Mouse (Mus musculus) heart, postnatal 0 days (tissue): ENCODE measurements around the gene Trim2. TPM values are rescaled to one million over a fixed set of nuclear protein-coding genes. Genes with fewer than 3 reads are reported as not detected.

Experiments
- ATAC-seq: fragments of 200-750 bp; cut with Nextera tagmentation; 2 replicates; pipeline ENCODE4 v1.8.0; 2017; ENCODE audit warnings: low read depth, moderate number of reproducible peaks, moderate library complexity; ENCODE audit not compliant: insufficient read depth
- DNase-seq: peaks from one replicate; pipeline ENCODE4 v3.0.0-alpha.2; 2016; ENCODE audit warnings: low spot score
- H3K27ac ChIP-seq: fragments of 300-500 bp; sonication (generic); 2 replicates; pipeline ENCODE4 v1.5.1; 2014; ENCODE audit warnings: low read depth, mild to moderate bottlenecking
- H3K27me3 ChIP-seq: fragments of 300-500 bp; sonication (generic); 2 replicates; pipeline ENCODE4 v1.6.1; 2014; ENCODE audit warnings: low read length, mixed read lengths; ENCODE audit not compliant: control insufficient read depth, insufficient read depth
- H3K36me3 ChIP-seq: fragments of 300-500 bp; sonication (generic); replicated peaks from 2 replicates; pipeline ENCODE4 v1.6.1; 2014; ENCODE audit warnings: low read length, mixed read lengths; ENCODE audit not compliant: control insufficient read depth, insufficient read depth
- H3K4me1 ChIP-seq: fragments of 300-500 bp; sonication (generic); 2 replicates; pipeline ENCODE4 v1.6.1; 2014; ENCODE audit warnings: antibody characterized with exemption; ENCODE audit not compliant: control insufficient read depth, insufficient read depth
- H3K4me2 ChIP-seq: fragments of 300-500 bp; sonication (generic); 2 replicates; pipeline ENCODE4 v1.6.1; 2014; ENCODE audit warnings: low read depth, mild to moderate bottlenecking, low read length, moderate library complexity
- H3K4me3 ChIP-seq: fragments of 300-500 bp; sonication (generic); 2 replicates; pipeline ENCODE4 v1.5.1; 2014; ENCODE audit warnings: low read depth, low read length
- H3K9ac ChIP-seq: fragments of 300-500 bp; sonication (generic); replicated peaks from 2 replicates; pipeline ENCODE4 v1.6.1; 2014; ENCODE audit warnings: low read depth, low read length, mixed read lengths
- H3K9me3 ChIP-seq: fragments of 300-500 bp; sonication (generic); replicated peaks from 2 replicates; pipeline ENCODE4 v1.6.1; 2016; ENCODE audit warnings: low read length; ENCODE audit not compliant: control insufficient read depth
- CTCF ChIP-seq: IDR thresholded peaks from 2 replicates; pipeline ENCODE4 v1.5.1; 2016; ENCODE audit warnings: antibody characterized with exemption, control low read depth, low read depth
- EP300 ChIP-seq: IDR thresholded peaks from 2 replicates; pipeline ENCODE4 v1.6.1; 2016; ENCODE audit warnings: antibody characterized with exemption, low read depth
- WGBS: fragments of 180-500 bp; shearing (Covaris S2); extraction: QIAGEN DNeasy Blood & Tissue Kit; methylation state at CpG from one replicate; pipeline ENCODE4 v1.1.7; 2014; 5-methylcytosine and 5-hydroxymethylcytosine counted together
- polyA plus RNA-seq: library from polyadenylated mRNA; unstranded; fragments of >200 nt; fragmentation: Nextera tagmentation; extraction: Ambion mirVana; gene quantifications from 2 replicates; pipeline ENCODE4 v1.2.1, GENCODE M21; 2015
- total RNA-seq: library from RNA; depleted of rRNA; stranded (reverse); fragments of >200 nt; gene quantifications from 2 replicates; pipeline ENCODE4 v1.2.3, GENCODE M21; 2014; ENCODE audit warnings: low replicate concordance

The Trim2 gene
- total and polyA plus RNA-seq, 2 experiments from 2014 or later = 6.0 to 6.1 TPM

DNA sequence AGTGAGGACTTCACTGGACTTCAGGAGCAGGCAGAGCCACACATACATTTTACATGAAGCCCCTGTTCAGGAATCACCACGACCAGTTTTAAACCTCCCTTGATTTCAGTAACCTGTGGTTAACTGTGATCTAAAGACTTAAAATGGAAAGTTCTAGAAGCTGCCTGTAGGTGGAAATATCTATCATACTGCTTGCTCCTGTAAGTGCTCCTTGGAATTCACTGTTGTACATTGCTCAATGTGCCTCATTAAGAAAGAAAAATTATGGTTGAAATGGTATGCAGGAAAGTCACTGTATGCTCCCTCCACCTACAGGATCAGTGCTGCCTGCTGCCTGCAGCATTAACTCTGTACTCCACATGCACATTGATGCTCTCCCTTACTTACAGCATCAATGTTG is 41.6 kb downstream of the Trim2 start:
- 75% methylated on average over 1 of the region's 1 CpGs for WGBS

DNA sequence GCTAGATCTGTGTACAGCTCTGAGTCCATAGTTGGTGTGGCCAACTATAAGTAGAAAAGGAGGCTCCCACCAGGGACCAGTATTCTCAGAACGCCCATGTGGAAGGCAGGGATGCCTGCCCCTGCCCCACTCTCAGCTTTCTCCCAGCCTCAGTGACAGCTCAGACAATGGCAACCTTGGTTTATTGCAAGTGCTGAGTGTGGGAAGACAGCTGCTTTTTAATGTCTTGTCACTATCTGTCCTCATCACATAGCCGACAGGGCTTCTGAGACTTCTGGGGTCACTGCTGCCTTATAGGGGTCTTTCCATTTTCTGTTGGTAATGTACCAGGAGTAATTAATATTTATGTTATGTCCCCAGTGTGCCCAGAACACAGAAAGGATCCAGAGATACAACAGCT is 42.3 kb downstream of the Trim2 start:
- no peaks in the 10 kb centered on the region for H3K4me1 ChIP-seq
- H3K27me3 ChIP-seq = 0 out of 2 replicates have a peak, but pooled peaks cover 3% of the 10 kb centered on the region
- TF ChIP-seq CTCF (no peak), EP300 (no peak)
- ATAC-seq = no peak
- no peak for DNase-seq
- WGBS = 67% methylated on average over 2 of the region's 2 CpGs
- H3K4me2 ChIP-seq = no peak overlapping the region
- H3K9ac ChIP-seq = no peak overlapping the region
- no peak overlapping the region for H3K4me3 ChIP-seq
- H3K9me3 ChIP-seq = no peaks in the 10 kb centered on the region
- H3K36me3 ChIP-seq = no peaks in the 10 kb centered on the region
- no peak overlapping the region for H3K27ac ChIP-seq

More for the DNA sequence above, 41.6 kb downstream of the Trim2 start:
- Histone ChIP-seq H3K4me1 (no peaks in the 10 kb centered on the region), H3K27ac (no peak overlapping the region), H3K9ac (no peak overlapping the region), H3K9me3 (no peaks in the 10 kb centered on the region), H3K27me3 (0 out of 2 replicates have a peak, but pooled peaks cover 3% of the 10 kb centered on the region), H3K36me3 (no peaks in the 10 kb centered on the region), H3K4me3 (no peak overlapping the region), H3K4me2 (no peak overlapping the region)
- TF ChIP-seq EP300 (no peak), CTCF (no peak)
- DNase-seq = no peak
- no peak for ATAC-seq

DNA sequence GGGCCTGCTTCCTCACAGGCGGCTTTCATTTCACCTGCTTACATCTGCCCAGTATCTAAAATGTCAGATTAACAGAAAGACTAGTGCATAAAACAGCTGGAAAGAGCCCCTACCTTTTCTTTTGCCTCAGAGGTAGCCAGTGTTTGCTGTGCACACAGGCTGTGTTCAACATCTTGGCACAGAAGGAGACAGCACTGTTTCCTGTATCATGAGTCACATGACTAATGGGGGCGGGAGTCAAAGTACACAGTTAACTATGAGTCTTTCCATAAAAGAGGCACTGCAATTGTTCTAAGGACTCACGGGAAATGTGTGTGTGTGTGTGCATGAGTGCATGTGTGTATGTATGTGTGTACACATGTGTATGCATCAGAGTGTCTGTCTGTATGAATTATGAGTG is 43.9 kb downstream of the Trim2 start:
- DNase-seq = no peak
- Histone ChIP-seq H3K9ac (no peak overlapping the region), H3K27ac (no peak overlapping the region), H3K36me3 (no peaks in the 10 kb centered on the region), H3K4me1 (peaks cover 4% of the 10 kb centered on the region; the same call in 1 of the 2 replicates), H3K9me3 (no peaks in the 10 kb centered on the region), H3K4me2 (no peak overlapping the region), H3K4me3 (no peak overlapping the region), H3K27me3 (peaks cover 6% of the 10 kb centered on the region; the same call in 1 of the 2 replicates)
- ATAC-seq = no peak
- TF ChIP-seq CTCF = no peak
- TF ChIP-seq EP300 = no peak
- WGBS = 68% methylated on average over 3 of the region's 3 CpGs

DNA sequence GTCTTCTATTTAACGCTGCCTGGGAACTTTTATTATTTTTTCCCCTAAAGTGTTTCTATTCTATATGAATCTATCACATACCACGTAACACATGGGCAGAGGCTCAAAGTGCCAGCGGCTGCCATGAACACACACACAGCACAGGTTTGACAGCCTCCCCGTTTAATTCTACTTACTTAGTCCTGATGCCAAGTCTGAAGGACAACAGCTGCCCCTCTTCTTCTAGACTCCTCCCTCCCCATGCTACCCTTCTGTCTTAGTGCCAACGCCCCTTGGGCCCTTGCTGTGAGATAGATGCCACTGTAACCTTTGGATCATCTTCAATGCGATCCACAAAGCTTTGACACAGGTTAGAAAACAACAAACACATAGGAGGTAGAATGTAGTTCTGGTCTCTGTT is 44.8 kb downstream of the Trim2 start:
- Histone ChIP-seq H3K27me3 (peaks cover 6% of the 10 kb centered on the region; the same call in 1 of the 2 replicates), H3K4me2 (no peak overlapping the region), H3K4me3 (no peak overlapping the region), H3K9ac (no peak overlapping the region), H3K9me3 (no peaks in the 10 kb centered on the region), H3K27ac (no peak overlapping the region), H3K4me1 (peaks cover 4% of the 10 kb centered on the region; the same call in 1 of the 2 replicates), H3K36me3 (no peaks in the 10 kb centered on the region)
- TF ChIP-seq CTCF (no peak), EP300 (no peak)
- DNase-seq (no peak), ATAC-seq (no peak)
- WGBS = 88% methylated on average over 6 of the region's 6 CpGs

DNA sequence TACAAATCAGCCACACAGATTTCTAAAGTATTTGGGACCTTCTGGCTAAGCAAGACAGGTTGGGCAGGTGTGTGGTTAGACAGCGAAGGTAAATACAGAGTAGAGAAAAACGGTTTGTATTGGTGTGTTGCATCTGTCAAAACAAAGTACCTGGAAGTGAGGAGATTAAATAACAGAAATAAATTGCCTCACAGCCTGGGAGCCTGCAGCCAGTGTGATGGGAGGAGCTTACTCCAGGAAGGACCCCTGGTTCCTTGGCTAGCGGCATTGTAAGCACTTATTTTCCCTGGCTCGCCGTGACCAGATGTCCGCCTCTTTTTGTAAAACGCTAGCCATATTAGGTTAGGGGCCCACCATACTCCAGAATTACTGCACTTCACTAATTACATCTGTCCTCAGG is 45.8 kb downstream of the Trim2 start:
- H3K9ac ChIP-seq = no peak overlapping the region
- H3K9me3 ChIP-seq = no peaks in the 10 kb centered on the region
- no peak for DNase-seq
- no peak overlapping the region for H3K27ac ChIP-seq
- no peaks in the 10 kb centered on the region for H3K36me3 ChIP-seq
- peaks cover 6% of the 10 kb centered on the region; the same call in 1 of the 2 replicates for H3K27me3 ChIP-seq
- TF ChIP-seq CTCF (no peak), EP300 (no peak)
- no peak overlapping the region for H3K4me2 ChIP-seq
- 71% methylated on average over 7 of the region's 7 CpGs for WGBS
- H3K4me1 ChIP-seq = peaks cover 4% of the 10 kb centered on the region; the same call in 1 of the 2 replicates
- no peak for ATAC-seq
- no peak overlapping the region for H3K4me3 ChIP-seq

DNA sequence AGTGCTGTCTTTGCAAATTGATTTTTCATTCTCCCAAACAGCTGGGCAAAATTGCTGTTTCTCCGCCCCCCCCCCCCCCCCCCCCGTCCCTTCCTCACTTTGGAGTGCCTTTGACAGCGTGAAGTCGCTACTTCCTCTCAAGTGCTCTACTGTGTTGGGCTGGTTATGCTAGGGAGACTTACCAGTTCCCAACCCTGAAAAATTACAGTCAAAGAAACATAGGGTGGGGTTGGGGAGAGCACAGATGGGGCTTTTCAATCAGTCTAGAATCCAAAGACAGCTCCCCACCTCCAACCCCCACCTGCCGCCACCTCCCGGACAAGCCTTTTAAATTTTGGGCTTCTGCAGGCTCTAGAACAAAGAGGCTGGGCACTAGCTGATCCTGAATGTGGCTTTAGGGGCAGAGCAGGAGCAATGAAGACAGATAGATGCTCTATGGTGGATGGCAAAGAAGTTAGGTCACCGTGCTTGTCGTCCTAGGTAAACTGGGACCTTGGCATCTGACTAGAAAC is 46.6 kb downstream of the Trim2 start:
- peaks cover 4% of the 10 kb centered on the region; the same call in 1 of the 2 replicates for H3K4me1 ChIP-seq
- peak overlapping the region; percentile 80 for H3K4me3 ChIP-seq

More for the DNA sequence above, 46.6 kb downstream of the Trim2 start:
- Histone ChIP-seq H3K9ac (peak overlapping the region; percentile 83), H3K9me3 (no peaks in the 10 kb centered on the region), H3K27ac (0 out of 2 replicates have a peak overlapping the region, but pooled peaks have one; percentile 50), H3K36me3 (no peaks in the 10 kb centered on the region), H3K4me2 (peak overlapping the region; percentile 95), H3K27me3 (peaks cover 3% of the 10 kb centered on the region; the same call in 1 of the 2 replicates)
- no peak for DNase-seq
- TF ChIP-seq CTCF = no peak
- no peak for TF ChIP-seq EP300
- peak; percentile 19; the same call in 1 of the 2 replicates for ATAC-seq
- WGBS = 12% methylated on average over 7 of the region's 8 CpGs
